In genomic region chr6:13884877-13885592, GRCm38 (mm10) we compare ENCODE assay signal across 20 mouse cellular contexts. TPM values are rescaled to one million over a fixed set of nuclear protein-coding genes. Genes with fewer than 3 reads are reported as not detected.
DNase-seq lines count a peak whose midpoint lies in the region; ATAC-seq and TF ChIP-seq lines count a peak whose summit lies in the region.
"Had no signal": no experiment of that assay in that cellular context is flagged by ENCODE, and none has a peak within 500 bp of the region (broad histone marks: within the 10 kb centered on the region; RNA-seq: fewer than 3 reads in every experiment).

No protein-coding gene starts in this region.

- H3K4me3 ChIP-seq in hindbrain, postnatal 0 days (ENCODE audit: low read length): no peak overlapping the region
- H3K4me3 ChIP-seq in hindbrain, embryonic 13.5 days: no peak overlapping the region
- H3K4me3 ChIP-seq: embryonic facial prominence, embryonic 12.5 days; heart, adult 2 months; heart, embryonic 15.5 days had no signal

- peak; percentile 26 for DNase-seq in hindbrain, postnatal 0 days (ENCODE audit: low spot score)
- DNase-seq in cerebellum, adult 18-20 months: peak; percentile 83 to 84
- peak; percentile 91 for DNase-seq in cerebellum, adult 9-11 months
- DNase-seq in cerebellum, postnatal 36 days: peak; percentile 73 to 92
- DNase-seq in adrenal gland, adult (ENCODE audit: inconsistent age in 2 of 2, low spot score in 1 of 2): no peak
- no peak for DNase-seq in embryo, embryonic 10 days (ENCODE audit: low spot score)
- no peak for DNase-seq in urinary bladder, postnatal 4 days (ENCODE audit: low spot score in 2 of 2)
- DNase-seq: adrenal gland, postnatal 25 days; gastrocnemius, postnatal 10 days; heart, adult 2 months; heart, postnatal 14 days; kidney, adult 2 months had no signal

- H3K27ac ChIP-seq in hindbrain, postnatal 0 days: no peak overlapping the region
- H3K27ac ChIP-seq in hindbrain, embryonic 13.5 days: no peak overlapping the region
- H3K27ac ChIP-seq: embryonic facial prominence, embryonic 12.5 days; heart, adult 2 months; heart, embryonic 15.5 days; hindbrain, embryonic 14.5 days had no signal

- H3K9me3 ChIP-seq in hindbrain, postnatal 0 days (ENCODE audit: low read length): no peaks in the 10 kb centered on the region; the same call in 1 of the 2 replicates
- peaks cover 3% of the 10 kb centered on the region; the same call in 1 of the 2 replicates for H3K9me3 ChIP-seq in hindbrain, embryonic 13.5 days
- H3K9me3 ChIP-seq: embryonic facial prominence, embryonic 12.5 days; heart, embryonic 15.5 days had no signal

- H3K36me3 ChIP-seq in hindbrain, postnatal 0 days (ENCODE audit: insufficient read depth, low read length): no peaks in the 10 kb centered on the region
- H3K36me3 ChIP-seq in hindbrain, embryonic 13.5 days: no peaks in the 10 kb centered on the region
- H3K36me3 ChIP-seq: embryonic facial prominence, embryonic 12.5 days; heart, embryonic 15.5 days had no signal

- H3K9ac ChIP-seq in hindbrain, postnatal 0 days (replicated peaks; ENCODE audit: low read length): no peak overlapping the region
- H3K9ac ChIP-seq in hindbrain, embryonic 13.5 days: no peak overlapping the region
- H3K9ac ChIP-seq: embryonic facial prominence, embryonic 12.5 days; heart, embryonic 15.5 days; hindbrain, embryonic 14.5 days had no signal

- no peak overlapping the region for H3K4me2 ChIP-seq in hindbrain, postnatal 0 days (ENCODE audit: low read depth, low read length)
- no peak overlapping the region for H3K4me2 ChIP-seq in hindbrain, embryonic 13.5 days
- H3K4me2 ChIP-seq: embryonic facial prominence, embryonic 12.5 days; heart, embryonic 11.5 days; heart, embryonic 15.5 days; hindbrain, embryonic 14.5 days had no signal

- no peak for TF ChIP-seq CTCF in hindbrain, postnatal 0 days (IDR thresholded peaks at IDR 0.05; ENCODE audit: low read depth)

- ATAC-seq in hindbrain, postnatal 0 days: no peak
- no peak for ATAC-seq in hindbrain, embryonic 13.5 days (ENCODE audit: low FRiP score)
- ATAC-seq: forebrain, embryonic 16.5 days; intestine, embryonic 16.5 days had no signal

- no peaks in the 10 kb centered on the region for H3K4me1 ChIP-seq in hindbrain, postnatal 0 days (ENCODE audit: insufficient read depth, low read length)
- H3K4me1 ChIP-seq in hindbrain, embryonic 13.5 days (replicated peaks): no peaks in the 10 kb centered on the region
- H3K4me1 ChIP-seq: embryonic facial prominence, embryonic 12.5 days; heart, embryonic 15.5 days had no signal

- no peaks in the 10 kb centered on the region for H3K27me3 ChIP-seq in hindbrain, postnatal 0 days (ENCODE audit: insufficient read depth, low read length)
- no peaks in the 10 kb centered on the region for H3K27me3 ChIP-seq in hindbrain, embryonic 13.5 days
- H3K27me3 ChIP-seq: embryonic facial prominence, embryonic 12.5 days; heart, embryonic 15.5 days had no signal

- WGBS in hindbrain, postnatal 0 days: 73% methylated on average over 3 of the region's 3 CpGs
- 92% methylated on average over 3 of the region's 3 CpGs for WGBS in hindbrain, embryonic 13.5 days

RNA-seq across cellular contexts. Expression of gene 2610001J05Rik, which starts 13.7 kb away (rescaled TPM):
- 9.8 and 15.6 TPM in 2 replicates for total RNA-seq in hindbrain, postnatal 0 days (2014; rRNA removed)
- polyA plus RNA-seq in hindbrain, postnatal 0 days (2015; fragmentation: Nextera tagmentation; extraction: Ambion mirVana): 122 TPM in 2 replicates
- polyA plus RNA-seq in hindbrain, embryonic 13.5 days (2015; fragmentation: Nextera tagmentation; extraction: Ambion mirVana): 85.0 and 86.3 TPM in 2 replicates

RNA-seq across cellular contexts. Expression of gene Gpr85, which starts 45.3 kb away (rescaled TPM):
- 77.8 and 84.3 TPM in 2 replicates for total RNA-seq in hindbrain, postnatal 0 days (2014; rRNA removed)
- polyA plus RNA-seq in hindbrain, postnatal 0 days (2015; fragmentation: Nextera tagmentation; extraction: Ambion mirVana): 87.5 and 89.1 TPM in 2 replicates
- polyA plus RNA-seq in hindbrain, embryonic 13.5 days (2015; fragmentation: Nextera tagmentation; extraction: Ambion mirVana): 83.3 and 84.2 TPM in 2 replicates
- total RNA-seq: MEL had no signal

Comparison
In these comparisons a context has a peak if more than half of its experiments do, and no peak if none do; other contexts are left out.
1. DNase-seq: peak in hindbrain, postnatal 0 days (single experiment), cerebellum, adult 18-20 months (2 of 2), cerebellum, adult 9-11 months (single experiment) and cerebellum, postnatal 36 days (2 of 2); none in adrenal gland, adult (0 of 2), embryo, embryonic 10 days (single experiment) and urinary bladder, postnatal 4 days (0 of 2).